Mouse (Mus musculus): ENCODE measurements at regions not wholly inside any gene's neighbourhood (a gene's known extent, or its start where the extent isn't known, plus 50 kb on each side); places are given as distances from the start of the nearest gene placed in this dataset.
"Not testable (repeated sequence)": the region's sequence is repeated elsewhere in the genome, so short reads cannot be mapped to it uniquely, and the experiment has no call there.

DNA sequence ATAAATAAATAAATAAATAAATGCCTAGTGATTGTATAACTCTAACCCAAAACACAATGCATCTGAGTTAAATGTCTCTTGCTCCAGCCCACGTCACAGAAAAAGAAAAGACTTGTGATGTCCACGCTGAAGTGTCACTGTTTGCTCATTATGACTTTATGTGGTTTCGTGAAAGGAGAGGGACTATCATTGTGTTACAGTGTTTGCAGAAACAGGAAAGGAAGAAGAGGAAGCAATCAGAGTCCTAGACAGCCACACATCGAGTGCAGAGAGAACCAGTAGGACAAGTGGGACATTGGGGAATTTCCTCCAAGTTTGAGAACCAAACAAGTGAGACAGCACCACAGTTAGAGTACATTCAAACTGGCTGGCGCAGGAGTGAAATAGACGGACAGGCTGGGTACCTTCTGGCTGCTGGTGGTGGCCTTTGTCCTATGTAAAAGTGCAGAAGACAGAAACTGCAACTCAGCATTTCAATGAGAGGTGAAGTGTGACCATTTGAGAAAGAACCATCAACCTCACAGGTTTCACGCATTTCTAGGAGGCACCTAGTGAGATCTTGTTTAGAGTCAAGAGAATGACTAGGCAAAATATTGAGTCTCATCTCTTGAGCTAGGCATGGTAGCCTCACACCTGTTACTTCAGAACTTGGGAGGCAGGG lies 59.6 kb downstream of the Fasl start:
- no peak for DNase-seq (ENCODE audit: low spot score)
- no peaks in the 10 kb centered on the region for H3K36me3 ChIP-seq (ENCODE audit: control insufficient read depth, insufficient read depth, low read length)
- TF ChIP-seq EP300 (optimal IDR thresholded peaks at IDR 0.05) (no peak), CTCF (IDR thresholded peaks at IDR 0.05; ENCODE audit: low read depth) (no peak)
- no peaks in the 10 kb centered on the region for H3K27me3 ChIP-seq (ENCODE audit: control insufficient read depth, insufficient read depth, low read length)
- H3K9me3 ChIP-seq (ENCODE audit: control insufficient read depth, low read length): no peaks in the 10 kb centered on the region
- no peak overlapping the region for H3K4me2 ChIP-seq (replicated peaks; ENCODE audit: low read depth)
- H3K4me1 ChIP-seq (replicated peaks; ENCODE audit: control insufficient read depth, insufficient read depth): no peaks in the 10 kb centered on the region
- no peak overlapping the region for H3K4me3 ChIP-seq (ENCODE audit: low read depth, low read length)
- WGBS: 76% methylated on average over 7 of the region's 7 CpGs
- no peak overlapping the region for H3K27ac ChIP-seq (replicated peaks)
- H3K9ac ChIP-seq (ENCODE audit: low read length): no peak overlapping the region
- no peak for ATAC-seq (ENCODE audit: low FRiP score, low TSS enrichment)

DNA sequence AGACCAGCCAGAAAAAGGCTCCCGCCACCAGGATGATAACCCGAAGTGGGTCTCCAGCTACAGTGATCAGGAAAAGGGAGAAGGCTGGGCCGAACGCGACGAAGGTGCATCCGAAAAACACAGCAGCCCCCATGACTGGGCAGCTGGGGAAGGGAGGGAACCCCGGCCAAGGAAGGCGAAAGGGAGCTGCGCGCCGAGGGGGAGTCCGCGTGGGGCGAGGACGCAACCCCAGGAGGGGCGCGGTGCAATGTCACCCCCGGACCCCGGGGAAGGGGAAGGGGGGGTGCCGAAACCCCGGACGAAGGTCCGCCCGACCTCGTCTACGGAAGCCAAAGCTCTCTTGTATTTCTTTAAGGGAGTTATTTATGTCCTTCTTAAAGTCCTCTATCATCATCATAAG lies 60.9 kb downstream of the Fasl start:
- H3K9ac ChIP-seq (ENCODE audit: low read length); H3K27ac ChIP-seq (replicated peaks); H3K27me3 ChIP-seq (ENCODE audit: control insufficient read depth, insufficient read depth, low read length); H3K4me1 ChIP-seq (replicated peaks; ENCODE audit: control insufficient read depth, insufficient read depth); H3K36me3 ChIP-seq (ENCODE audit: control insufficient read depth, insufficient read depth, low read length); H3K9me3 ChIP-seq (ENCODE audit: control insufficient read depth, low read length); H3K4me2 ChIP-seq (replicated peaks; ENCODE audit: low read depth); H3K4me3 ChIP-seq (ENCODE audit: low read depth, low read length); DNase-seq (ENCODE audit: low spot score): not testable (repeated sequence)
- 0 out of 2 replicates have a peak, but pooled peaks have one; percentile 26 for ATAC-seq (ENCODE audit: low FRiP score, low TSS enrichment)
- WGBS: 81% methylated on average over 9 of the region's 27 CpGs

DNA sequence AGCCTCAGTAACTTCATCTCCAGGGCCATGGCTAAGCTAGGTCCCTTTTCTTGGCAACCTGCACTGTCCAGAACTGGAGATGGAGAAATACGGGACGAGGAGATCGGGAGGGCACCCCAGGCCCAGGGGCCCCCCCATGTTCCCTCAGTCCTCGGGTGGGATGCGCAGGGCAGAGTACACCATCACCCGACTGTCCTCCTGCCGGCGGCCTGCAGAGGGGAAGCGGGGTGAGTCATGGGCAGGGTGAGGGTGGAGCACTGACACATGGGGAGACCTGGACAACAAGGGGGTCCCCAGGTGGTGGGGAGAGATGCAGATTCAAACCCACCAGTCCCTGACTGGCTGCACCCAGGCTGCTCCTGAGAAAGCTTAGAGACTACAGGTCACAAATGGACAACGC lies 62.2 kb downstream of the Fasl start:
- H3K27ac ChIP-seq (replicated peaks); DNase-seq (ENCODE audit: low spot score); H3K4me3 ChIP-seq (ENCODE audit: low read depth, low read length); H3K9ac ChIP-seq (ENCODE audit: low read length); H3K9me3 ChIP-seq (ENCODE audit: control insufficient read depth, low read length); H3K36me3 ChIP-seq (ENCODE audit: control insufficient read depth, insufficient read depth, low read length); H3K4me2 ChIP-seq (replicated peaks; ENCODE audit: low read depth); H3K27me3 ChIP-seq (ENCODE audit: control insufficient read depth, insufficient read depth, low read length); H3K4me1 ChIP-seq (replicated peaks; ENCODE audit: control insufficient read depth, insufficient read depth): not testable (repeated sequence)
- peak; percentile 51; the same call in 1 of the 2 replicates for ATAC-seq (ENCODE audit: low FRiP score, low TSS enrichment)
- WGBS: no CpG with 5 or more reads among the region's 10 CpGs

DNA sequence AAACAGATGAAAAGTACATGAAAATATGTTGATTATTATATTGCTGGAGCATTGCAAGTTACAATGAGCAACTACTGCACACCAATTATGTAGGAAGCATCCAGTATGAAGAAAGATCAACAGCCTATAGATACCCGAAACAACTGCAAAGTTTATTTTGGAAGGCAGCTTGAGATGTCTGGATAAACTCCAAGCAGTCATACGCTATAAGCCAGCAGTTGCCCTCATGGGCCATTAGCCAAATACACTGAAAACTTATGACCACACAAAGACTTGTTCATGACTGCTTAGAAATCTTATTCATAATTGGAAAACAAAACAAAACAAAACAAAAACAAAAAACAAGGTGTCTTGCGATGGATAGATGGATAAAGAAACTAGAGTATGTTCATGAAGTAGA lies 68.4 kb downstream of the Fasl start:
- Histone ChIP-seq H3K9me3 (ENCODE audit: control insufficient read depth, low read length) (no peaks in the 10 kb centered on the region), H3K9ac (ENCODE audit: low read length) (no peak overlapping the region), H3K27me3 (ENCODE audit: control insufficient read depth, insufficient read depth, low read length) (no peaks in the 10 kb centered on the region), H3K27ac (replicated peaks) (no peak overlapping the region), H3K4me3 (ENCODE audit: low read depth, low read length) (no peak overlapping the region), H3K4me1 (replicated peaks; ENCODE audit: control insufficient read depth, insufficient read depth) (no peaks in the 10 kb centered on the region), H3K36me3 (ENCODE audit: control insufficient read depth, insufficient read depth, low read length) (no peaks in the 10 kb centered on the region), H3K4me2 (replicated peaks; ENCODE audit: low read depth) (no peak overlapping the region)
- ATAC-seq (ENCODE audit: low FRiP score, low TSS enrichment) (no peak), DNase-seq (ENCODE audit: low spot score) (no peak)
- 65% methylated on average over 3 of the region's 3 CpGs for WGBS
- TF ChIP-seq EP300 (optimal IDR thresholded peaks at IDR 0.05) (no peak), CTCF (IDR thresholded peaks at IDR 0.05; ENCODE audit: low read depth) (no peak)

DNA sequence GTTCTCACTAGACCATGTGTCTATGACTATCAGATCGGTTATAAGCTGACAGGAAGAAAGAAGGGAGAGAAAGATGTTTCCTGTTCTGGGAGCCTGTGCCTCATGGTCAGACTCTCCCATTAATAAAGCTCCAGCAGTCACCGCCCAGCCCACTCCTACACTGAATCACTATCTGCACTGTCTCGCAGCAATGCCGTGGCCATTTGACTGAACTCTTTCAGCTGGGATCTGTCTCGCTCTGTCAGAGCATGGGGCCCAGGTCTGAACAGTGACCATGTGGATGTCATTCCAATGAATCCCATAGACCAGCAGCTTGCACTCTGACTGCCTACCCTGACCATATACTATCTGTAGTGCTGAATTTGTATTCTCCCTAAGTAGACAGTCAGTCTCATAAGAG lies 70.0 kb downstream of the Fasl start:
- 19% methylated on average over 5 of the region's 5 CpGs for WGBS
- TF ChIP-seq CTCF (IDR thresholded peaks at IDR 0.05; ENCODE audit: low read depth) (no peak), EP300 (optimal IDR thresholded peaks at IDR 0.05) (no peak)
- Histone ChIP-seq H3K4me1 (replicated peaks; ENCODE audit: control insufficient read depth, insufficient read depth) (no peaks in the 10 kb centered on the region), H3K9ac (ENCODE audit: low read length) (no peak overlapping the region), H3K4me2 (replicated peaks; ENCODE audit: low read depth) (no peak overlapping the region), H3K27ac (replicated peaks) (no peak overlapping the region), H3K4me3 (ENCODE audit: low read depth, low read length) (no peak overlapping the region), H3K36me3 (ENCODE audit: control insufficient read depth, insufficient read depth, low read length) (no peaks in the 10 kb centered on the region), H3K27me3 (ENCODE audit: control insufficient read depth, insufficient read depth, low read length) (no peaks in the 10 kb centered on the region), H3K9me3 (ENCODE audit: control insufficient read depth, low read length) (no peaks in the 10 kb centered on the region)
- ATAC-seq (ENCODE audit: low FRiP score, low TSS enrichment) (no peak), DNase-seq (ENCODE audit: low spot score) (no peak)

DNA sequence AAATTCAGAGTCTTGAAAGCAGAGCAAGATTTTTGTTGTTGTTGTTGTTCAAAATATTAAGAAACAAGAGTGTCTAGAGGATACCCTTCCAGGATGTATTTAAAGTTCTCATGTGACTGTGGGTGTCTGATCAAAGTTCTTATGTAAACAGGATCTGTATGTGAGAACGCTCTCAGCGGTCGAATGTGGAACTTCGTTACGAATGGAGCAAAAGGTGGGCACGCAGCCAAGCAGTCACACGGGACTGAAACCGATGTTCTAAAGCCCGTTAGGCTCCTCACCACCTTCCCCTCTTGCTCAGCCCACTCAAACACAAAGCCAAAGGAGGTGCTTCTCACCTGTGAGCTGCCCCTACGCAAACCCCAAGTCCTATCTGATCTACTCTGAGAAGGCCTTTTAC lies 75.4 kb downstream of the Fasl start:
- Histone ChIP-seq H3K4me1 (replicated peaks; ENCODE audit: control insufficient read depth, insufficient read depth) (no peaks in the 10 kb centered on the region), H3K36me3 (ENCODE audit: control insufficient read depth, insufficient read depth, low read length) (no peaks in the 10 kb centered on the region), H3K4me3 (ENCODE audit: low read depth, low read length) (no peak overlapping the region), H3K27me3 (ENCODE audit: control insufficient read depth, insufficient read depth, low read length) (no peaks in the 10 kb centered on the region), H3K27ac (replicated peaks) (no peak overlapping the region), H3K9ac (ENCODE audit: low read length) (no peak overlapping the region), H3K4me2 (replicated peaks; ENCODE audit: low read depth) (no peak overlapping the region), H3K9me3 (ENCODE audit: control insufficient read depth, low read length) (no peaks in the 10 kb centered on the region)
- TF ChIP-seq EP300 (optimal IDR thresholded peaks at IDR 0.05): no peak
- TF ChIP-seq CTCF (IDR thresholded peaks at IDR 0.05; ENCODE audit: low read depth): peak; percentile 59
- ATAC-seq (ENCODE audit: low FRiP score, low TSS enrichment) (peak; percentile 21; the same call in 1 of the 2 replicates), DNase-seq (ENCODE audit: low spot score) (peak; percentile 61)
- 24% methylated on average over 10 of the region's 10 CpGs for WGBS

All from stomach, postnatal 0 days (tissue).